Mouse (Mus musculus): ENCODE results near the gene Nr1h4.

Gene Nr1h4

DNA sequence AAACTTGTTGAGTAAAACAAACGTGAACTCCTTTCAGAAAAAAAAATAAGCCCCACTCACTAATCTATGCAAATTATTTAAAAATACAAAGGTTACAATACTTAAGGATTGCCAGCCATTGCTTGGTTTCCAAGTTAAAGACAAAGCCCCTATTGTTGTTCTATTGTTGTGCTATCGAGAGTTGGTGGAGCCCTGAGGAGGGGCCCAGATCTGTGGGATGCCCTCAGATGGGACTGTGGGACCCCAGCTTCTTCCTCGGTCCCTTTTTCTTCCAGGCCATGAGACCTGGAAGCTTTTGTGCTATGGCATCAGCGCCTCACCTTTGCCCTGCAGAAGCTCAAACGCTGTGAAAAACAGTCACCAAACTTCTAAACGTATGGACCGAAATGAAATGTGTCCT lies 51.7 kb downstream of the Nr1h4 start:
- no peak for DNase-seq (ENCODE audit: low spot score)

DNA sequence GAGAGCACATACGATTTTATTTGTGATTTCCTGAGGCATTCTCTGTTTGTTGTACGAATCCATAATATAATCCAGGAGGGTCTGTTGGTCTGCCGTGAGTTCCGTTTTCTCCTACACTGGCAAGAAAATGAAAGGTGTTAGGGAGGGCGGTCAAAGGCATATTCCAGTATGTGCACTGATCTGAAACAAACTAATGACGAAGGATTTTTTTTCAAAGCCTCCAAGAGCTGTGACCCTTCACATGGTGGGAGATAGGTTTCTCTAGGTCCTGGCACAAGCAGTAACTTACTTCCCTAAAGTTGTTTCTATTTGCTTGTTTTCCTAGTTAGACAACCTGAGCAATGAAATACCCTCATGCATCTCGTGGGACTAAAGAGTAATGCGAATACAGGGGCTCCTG lies 54.6 kb downstream of the Nr1h4 start:
- DNase-seq (ENCODE audit: low spot score), result no peak

DNA sequence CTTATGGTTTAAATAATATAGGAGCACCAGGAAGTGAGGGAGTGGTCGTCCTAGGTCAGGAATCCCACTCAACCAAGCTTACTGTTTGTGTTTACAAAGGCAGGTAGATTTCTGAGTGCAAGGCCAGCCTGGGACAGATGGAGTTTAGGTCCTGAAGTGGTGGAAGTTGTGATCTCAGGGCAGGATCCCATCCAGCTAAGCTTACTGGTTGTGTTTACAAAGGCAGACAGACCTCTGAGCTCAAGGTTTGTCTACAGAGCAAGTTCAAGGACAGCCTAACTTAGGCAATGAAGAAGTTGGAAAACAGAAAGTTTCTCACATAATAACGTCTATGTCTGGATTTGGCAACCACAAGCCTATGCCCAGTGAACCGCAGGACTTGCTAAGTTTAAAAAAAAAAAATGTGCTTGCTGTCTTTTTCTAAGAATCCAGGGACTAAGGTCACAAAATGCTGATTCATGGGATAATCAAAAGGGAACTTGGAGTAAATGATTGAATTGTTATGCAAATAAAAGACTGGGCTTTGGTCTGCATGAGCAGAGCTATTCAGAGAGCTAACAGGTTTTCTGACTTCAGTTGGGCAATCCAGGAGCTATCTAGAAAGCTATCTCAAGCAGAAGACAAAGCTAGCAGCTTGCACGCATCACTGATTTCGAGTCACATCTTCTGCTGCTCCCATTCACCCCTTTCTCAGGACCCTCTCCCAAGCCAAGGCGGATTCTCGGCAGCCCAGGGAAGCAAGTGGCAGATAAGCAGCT lies 62.6 kb downstream of the Nr1h4 start:
- DNase-seq (ENCODE audit: low spot score), result no peak

DNA sequence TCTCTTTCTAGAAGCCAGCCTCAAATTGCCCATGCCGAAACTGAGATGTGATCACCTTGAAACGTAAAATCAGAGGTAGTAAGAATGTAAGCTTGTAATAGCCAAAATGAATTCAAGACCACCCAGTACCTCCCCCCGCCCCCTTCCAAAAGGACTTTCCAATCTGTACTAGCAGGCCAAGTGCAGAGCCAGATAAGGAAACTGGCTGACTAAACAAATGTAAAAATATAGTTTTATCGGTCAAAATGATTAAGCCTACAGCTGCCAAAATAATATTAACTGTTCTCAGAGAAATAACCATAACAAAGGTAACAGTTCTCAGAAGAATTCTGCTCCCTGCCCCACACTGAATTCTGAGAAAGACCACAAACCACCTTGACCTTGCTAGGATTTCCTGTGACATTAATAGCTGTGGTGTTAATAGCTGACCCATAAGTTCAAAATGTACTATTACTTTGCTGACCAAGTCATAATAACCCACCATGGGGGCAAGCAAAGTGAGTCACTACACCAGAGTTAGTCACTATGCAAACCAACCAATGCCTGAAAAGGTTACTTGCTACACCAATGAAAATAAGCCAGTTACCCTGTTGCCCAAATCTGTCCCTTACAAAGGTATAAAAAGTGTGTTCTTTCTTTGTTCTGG lies 68.5 kb downstream of the Nr1h4 start:
- DNase-seq (ENCODE audit: low spot score), result no peak

DNA sequence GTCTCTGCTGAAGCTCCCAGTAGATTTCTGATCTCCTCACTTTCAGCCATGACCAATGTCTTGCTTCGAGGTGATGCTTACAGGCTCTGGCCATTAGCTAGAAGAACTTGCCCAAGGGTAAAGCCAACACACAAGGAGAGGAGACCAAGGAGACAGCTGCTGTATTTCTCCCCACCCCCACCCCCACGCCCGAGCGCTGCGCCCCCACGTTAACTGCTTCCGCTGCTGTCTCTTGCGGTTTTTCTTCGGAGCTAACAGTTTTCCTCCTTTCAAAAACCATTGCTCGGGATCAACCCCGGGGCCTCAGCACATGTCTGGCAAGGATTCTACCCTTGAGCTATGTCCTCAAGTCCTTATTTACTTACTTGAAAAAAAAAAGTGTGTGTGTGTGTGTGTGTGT lies 70.5 kb downstream of the Nr1h4 start:
- no peak for DNase-seq (ENCODE audit: low spot score)

DNA sequence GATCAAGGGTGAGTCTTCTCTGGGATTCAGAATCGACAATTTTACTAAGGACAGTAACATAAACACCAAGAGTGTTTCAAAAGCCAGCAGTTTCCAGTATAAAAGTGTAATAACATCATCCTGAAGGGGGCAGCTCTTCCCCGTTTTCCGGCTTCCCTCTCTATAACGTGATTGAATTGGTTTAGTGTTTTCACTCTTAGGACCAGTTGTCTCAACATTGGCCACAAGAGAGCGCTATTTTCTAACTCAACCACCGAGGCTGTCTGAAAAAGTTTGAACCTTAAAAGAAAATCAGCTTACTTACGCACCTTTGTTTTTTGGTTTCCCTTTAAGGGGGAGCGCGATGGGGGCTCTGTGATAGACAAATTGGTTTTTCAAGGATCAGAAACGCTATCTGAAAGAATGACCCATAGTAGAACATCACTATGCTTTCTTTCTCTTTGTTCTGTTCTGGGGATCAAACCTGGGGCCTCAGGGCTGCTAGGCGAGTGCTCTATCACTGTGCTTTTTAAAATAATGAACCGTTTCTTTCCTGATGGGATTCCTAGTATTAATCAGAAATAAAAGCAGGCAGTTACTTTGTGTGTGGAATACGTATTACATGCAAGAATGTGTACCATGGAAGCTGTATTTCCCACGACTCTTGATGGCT lies 71.4 kb downstream of the Nr1h4 start:
- DNase-seq (ENCODE audit: low spot score), result peak; percentile 78

DNA sequence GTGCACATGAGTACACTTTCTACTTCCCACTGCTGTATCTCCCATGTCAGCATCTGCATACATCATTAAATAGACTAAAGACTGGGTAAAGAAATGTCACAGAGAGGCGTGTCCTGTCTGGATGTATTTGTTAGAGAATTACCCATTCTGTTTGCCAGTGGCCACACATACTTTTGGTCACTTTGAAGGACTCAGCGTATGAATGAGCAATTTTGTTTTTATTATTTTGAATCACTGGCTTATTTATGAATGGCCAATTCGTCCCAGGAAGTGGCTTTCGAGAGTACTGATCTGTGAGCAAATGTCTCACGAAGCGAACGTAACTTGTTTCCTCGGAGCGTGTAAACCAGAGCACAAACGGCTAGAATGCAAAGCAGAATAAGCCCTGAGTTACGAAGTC lies 72.4 kb downstream of the Nr1h4 start:
- no peak for DNase-seq (ENCODE audit: low spot score)

DNA sequence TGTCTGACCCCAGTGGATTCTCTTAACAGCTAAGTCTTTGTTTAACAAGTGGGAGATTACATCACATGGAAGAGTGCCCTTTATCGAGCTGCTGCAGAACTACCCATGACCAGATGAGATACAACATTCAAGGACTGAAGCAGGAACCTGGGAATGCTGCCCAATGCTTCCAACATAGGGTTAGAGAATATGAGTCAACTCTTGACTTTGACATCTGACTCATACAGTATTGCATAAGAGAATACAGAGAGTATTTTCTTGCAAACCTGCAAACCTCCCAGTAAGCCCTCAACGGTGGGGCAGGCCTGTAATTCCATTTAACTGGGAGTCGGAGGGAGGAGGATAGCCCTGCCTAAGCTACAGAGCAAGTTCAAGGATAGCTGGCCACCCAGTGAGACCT lies 74.6 kb downstream of the Nr1h4 start:
- no peak for DNase-seq (ENCODE audit: low spot score)

DNA sequence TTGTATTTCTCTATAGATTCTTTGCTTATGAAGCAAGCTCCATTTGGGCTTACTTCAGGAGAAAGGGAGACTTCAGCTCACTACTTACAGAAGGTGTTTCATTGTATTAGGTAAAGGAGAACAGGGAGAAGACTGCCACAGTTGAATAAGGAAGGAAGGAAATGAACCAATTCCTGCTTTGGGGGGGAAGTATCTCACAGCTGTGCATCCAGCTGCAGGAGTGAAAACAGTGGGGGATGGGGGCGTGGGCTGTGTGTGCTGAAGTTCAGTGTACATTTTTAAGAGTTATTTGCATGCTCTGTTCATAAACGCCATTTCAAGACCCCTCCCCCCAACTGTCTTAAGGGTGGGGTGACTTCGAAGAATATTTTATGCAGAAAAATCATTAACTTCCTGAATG lies 79.6 kb downstream of the Nr1h4 start:
- DNase-seq (ENCODE audit: low spot score), result no peak

DNA sequence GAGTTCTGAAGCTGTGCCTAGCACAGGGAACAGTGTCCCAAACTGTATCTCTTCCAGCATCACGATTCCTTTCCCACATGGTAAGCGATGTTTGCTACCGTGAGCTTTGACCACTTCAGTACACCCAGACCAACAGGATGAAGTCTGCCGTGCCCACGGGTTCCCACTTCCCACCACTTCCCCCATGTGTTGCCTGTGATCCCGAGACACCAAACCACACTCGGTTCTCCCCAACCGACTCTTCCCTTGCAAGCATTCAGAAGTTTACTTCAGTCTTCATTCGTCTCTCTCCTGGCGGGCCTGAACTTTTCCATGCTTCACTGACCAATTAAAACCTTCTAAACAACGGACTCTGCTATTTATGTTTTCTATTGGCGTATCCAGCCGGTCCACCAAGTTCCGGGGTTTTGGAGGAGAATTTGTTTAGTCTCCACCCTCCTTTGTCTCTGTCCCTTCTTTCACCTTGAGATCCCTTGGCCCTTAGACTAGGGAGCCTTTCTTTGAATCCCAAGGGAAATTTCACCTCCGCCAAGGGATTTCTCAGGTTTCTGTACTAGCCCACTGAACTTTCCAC lies 80.2 kb downstream of the Nr1h4 start:
- DNase-seq (ENCODE audit: low spot score), result no peak

DNA sequence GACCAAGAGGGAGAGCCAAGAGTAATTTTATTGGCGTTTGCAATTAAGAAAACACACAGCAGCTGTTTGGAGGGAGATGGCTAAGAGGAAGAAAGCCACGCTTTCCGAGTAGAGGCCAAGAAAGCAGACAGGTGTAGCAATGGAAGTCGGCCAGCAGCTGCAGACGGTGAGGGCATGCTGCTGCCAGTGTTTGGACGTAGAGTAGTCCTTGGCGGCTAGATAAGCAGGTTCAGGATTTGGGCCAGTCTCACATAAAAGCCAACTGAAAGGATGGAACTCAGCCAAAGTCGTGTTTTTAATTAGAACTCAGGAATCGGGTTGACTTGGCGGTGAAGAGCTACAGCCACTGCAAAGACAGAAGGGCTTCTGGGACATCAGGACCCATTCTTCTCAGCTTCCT lies 83.0 kb downstream of the Nr1h4 start:
- no peak for DNase-seq (ENCODE audit: low spot score)

DNA sequence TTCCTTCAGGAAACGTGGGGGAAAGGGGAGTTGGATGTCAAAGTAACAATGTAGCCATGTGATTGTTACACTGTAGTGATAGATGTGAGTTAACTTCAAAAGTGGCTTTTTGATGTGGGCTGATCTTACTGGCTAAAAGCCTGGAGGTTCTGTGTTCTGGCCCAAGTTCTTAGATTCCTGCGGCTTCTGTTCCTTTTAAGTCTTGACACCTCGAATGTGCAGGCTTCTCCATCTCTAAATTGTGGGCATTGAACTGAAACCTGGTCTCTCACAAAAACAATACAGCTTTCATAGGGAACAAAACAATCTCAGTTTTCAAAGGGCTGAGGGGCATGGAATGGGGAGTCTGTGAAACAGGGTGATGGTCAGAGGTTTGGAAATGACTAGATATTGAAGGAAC lies 89.0 kb downstream of the Nr1h4 start:
- no peak for DNase-seq (ENCODE audit: low spot score)

DNA sequence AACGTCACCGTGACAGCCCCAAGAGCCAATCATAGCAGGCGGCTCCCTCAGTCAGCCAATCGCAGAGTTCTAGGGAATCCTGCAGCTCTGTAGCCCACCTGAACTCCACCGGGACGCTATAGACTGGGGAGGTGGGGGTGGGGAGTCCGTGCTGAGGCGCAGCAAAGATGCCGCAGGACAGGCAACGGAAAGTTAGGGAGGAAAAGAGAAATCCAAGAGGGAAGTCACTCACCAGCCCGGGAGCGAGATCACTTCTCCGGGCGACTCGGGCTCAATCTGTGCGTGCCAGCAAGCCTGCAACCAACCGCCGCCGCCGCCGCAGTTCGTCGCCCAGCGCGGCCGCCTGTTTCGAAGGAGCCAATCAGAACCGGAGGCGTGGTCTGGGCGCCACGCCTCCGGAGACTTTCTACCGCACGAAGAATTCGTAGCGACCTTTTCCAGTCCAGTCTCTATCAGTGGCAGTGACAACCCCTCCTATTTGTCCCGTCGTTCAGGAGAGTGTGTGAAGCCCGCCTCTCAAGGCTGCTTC lies 89.7 kb downstream of the Nr1h4 start, which contains the start of gene Gas2l3:
Gene Gas2l3, minus strand, starts transcription at position 345 of the 529 bp plus-strand sequence.
- peak; percentile 86 for DNase-seq (ENCODE audit: low spot score)

DNA sequence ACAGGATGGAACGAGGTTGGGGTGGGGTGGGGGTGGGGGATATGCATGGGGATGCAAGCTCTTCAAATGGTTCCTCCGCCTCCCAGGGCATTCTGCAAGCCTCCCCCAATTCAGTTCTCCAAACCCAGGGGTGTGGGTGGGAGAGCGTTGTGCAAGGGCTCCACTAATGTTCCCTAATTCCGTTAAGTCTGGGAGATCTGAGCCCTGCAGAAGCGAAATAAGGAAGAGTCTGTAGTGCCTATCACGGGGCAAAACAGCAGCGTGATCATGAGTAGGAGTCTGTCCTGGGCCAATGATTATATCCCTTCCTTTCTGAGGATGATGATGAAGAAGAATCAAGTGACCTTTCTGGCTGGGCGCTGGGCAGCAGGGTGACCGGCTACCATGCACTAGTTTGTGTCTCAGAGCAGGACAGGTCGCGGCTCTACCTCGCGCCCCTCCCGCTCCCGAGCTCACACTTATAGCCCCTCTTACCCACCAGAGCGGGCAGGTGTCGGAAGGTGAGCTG lies 90.2 kb downstream of the Nr1h4 start:
- no peak for DNase-seq (ENCODE audit: low spot score)

DNA sequence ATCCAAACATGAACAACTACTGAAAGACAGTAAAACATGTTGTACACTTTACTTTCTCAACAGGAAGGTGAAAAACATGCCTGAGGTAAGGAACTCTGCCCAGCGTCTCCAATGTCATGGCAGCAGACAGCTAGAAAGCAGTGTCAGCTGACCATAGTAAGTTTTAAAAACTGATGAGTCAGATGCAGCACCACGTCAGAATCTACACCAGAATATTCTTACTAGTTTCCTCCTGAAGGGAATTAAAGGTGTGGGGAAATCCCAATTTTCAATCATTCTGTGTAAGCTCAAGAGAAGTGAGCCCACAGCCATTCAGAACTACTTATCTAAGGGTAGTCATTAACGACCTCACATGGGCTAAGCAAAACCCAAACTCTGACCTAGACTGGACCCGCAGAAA lies 90.7 kb downstream of the Nr1h4 start:
- no peak for DNase-seq (ENCODE audit: low spot score)

DNA sequence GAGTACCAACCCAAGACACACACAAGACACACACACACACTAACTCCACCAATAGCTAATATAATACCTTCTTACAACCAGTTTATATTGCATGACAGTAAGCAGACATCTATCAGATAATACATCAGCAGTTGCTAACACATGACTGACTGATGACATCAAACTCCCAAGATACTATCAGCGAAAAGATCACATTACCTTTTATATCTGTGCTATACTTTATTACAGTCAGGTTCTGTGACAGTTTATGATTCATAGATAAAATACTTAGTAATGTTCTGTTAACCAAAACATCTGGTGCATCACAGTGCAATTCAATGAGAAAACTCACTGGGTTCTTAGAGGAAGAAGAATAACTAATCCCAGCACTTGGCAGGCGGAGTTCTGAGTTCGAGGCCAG lies 91.4 kb downstream of the Nr1h4 start:
- DNase-seq (ENCODE audit: low spot score), result no peak

DNA sequence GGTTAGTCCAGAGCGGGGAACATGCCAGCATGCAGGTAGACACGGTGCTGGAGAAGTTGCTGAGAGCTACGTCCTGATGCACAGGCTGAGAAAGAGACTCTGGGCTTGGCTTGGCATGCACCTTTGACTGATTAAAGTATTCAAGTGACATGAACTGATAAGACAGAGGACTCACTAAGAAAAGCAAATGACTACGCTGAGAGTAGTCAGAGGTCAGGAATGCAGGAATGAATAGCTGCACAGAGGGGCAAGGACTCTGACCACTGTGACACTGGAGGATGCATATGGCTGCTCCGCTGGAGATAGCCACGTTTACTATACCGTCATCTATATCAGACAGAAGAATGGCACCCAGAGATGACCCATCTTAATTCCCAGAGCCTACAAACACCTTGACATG lies 94.0 kb downstream of the Nr1h4 start:
- DNase-seq (ENCODE audit: low spot score), result no peak

DNA sequence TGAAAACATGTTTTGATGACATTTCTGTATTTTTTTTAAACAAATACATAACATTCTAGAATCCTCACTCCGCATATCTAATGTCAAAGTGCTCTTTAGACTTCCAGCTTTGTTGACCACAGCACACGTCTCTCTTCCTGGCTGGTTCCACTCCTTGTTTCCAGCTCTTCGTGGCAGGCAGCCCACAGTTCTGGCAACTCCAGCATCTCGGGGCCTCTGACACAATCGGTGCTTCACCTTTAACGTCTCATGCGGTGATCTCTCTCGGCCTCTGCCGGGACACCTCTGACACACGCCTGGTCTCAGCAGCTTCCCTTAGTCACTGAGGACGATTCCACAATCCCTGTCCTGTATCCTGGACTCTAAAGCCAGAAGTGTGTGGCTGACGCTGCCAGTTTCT lies 95.4 kb downstream of the Nr1h4 start:
- DNase-seq (ENCODE audit: low spot score), result no peak

DNA sequence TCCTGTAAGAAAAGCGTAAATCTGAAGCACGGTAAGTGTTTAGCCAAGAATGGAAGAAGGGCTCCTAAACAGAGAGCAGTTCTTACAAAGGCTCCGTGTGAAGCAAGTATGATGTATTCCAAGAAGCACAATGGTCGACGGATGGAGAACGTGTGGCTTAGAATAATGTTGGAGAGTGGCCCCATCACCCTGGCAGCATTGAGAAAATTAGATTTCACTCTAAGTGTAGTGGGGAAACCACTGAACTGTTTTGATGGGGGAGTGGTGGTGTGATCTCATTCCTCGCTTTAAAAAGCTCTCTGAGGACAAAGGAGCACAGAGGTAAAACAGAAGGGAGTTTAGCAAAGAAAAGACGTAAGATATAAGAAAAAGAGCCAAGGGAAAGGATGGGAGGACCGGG lies 95.9 kb downstream of the Nr1h4 start:
- no peak for DNase-seq (ENCODE audit: low spot score)

DNA sequence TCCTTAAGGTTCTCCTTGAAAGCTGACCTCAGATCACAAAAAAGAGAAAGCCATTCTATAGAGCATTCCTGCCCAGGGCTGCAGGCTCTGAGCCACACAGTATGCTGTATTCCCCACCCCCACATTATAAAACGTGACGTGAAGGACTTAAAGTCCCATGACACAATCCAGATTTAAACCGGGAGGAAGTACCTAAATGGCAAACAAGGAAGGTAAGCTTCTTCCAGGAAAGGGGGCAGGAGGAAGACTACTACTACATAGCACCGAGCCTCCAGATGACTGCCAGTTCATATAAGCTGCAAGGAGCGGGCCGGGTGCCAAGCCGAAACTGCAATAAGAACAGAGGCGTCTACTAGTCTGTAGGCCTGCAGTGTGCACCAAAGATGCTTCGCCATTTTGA lies 97.5 kb downstream of the Nr1h4 start:
- DNase-seq (ENCODE audit: low spot score), result no peak

DNA sequence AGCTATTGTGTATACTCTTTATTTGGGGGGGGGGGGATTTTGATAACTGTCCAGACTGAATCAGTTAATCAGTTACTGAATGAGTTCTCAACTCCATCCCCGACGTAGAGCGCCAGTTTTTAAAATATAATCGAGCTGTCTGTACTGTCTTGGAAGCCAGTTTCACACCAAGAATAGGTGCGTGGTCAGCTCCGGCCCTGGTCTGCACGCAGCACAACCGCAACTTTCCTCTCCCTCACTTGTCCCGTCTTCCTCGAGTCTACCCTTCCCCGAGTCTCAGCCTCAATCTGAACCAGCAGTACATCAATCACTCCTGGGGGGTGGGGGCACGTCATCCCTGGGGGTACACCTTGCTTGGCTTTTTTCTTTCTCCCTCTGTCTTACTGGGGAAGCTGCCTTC lies 98.0 kb downstream of the Nr1h4 start:
- no peak for DNase-seq (ENCODE audit: low spot score)

DNA sequence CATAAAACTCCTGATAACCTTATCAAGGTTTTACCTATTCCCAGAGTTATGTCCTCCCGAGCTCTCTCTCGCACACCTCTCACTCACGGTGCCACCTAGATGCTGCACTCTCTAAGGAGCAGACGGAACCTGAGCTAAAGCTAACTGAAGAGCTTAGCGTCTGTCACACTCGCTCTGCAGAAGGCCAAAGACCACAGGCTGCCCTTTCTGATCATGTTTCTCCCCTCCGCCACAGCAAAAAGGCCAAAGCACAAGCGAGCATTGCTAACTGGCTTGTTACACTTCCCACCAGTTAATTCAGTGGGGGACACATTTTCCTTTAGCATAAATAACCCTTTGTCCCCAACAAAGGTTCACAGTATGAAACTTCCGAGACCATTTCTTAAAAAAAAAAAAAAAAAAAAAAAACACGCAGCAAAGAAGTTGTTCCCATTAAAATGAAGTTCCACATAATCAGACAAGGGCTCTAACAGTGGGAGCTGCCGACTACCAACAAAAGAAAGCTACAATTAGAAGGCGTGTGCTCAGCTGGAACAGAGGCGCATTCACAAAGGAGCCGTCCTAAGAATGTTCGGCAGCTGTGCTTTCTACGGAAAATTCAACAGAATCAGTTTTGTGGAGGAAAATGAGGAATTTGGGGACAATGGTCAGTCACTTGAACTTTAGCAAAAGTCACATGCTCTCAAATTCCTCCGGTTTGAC lies 98.7 kb downstream of the Nr1h4 start:
- DNase-seq (ENCODE audit: low spot score), result no peak
